Mouse (Mus musculus) neural tube, embryonic 13.5 days (tissue): ENCODE measurements around the gene Mest. TPM values are rescaled to one million over a fixed set of nuclear protein-coding genes. Genes with fewer than 3 reads are reported as not detected.

Source experiments
- ATAC-seq: fragments of 200-750 bp; cut with Nextera tagmentation; 2 replicates; pipeline ENCODE4 v1.8.0; 2017; ENCODE audit warnings: low read depth, mild to moderate bottlenecking, moderate TSS enrichment, moderate library complexity
- H3K27ac ChIP-seq: fragments of 300-500 bp; sonication (generic); replicated peaks from 2 replicates; pipeline ENCODE4 v1.5.1; 2015; ENCODE audit warnings: moderate library complexity, mild to moderate bottlenecking, inconsistent platforms
- H3K27me3 ChIP-seq: fragments of 300-500 bp; sonication (generic); 2 replicates; pipeline ENCODE4 v1.6.1; 2015; ENCODE audit warnings: mild to moderate bottlenecking, inconsistent platforms
- H3K36me3 ChIP-seq: fragments of 300-500 bp; sonication (generic); 2 replicates; pipeline ENCODE4 v1.6.1; 2015; ENCODE audit warnings: mild to moderate bottlenecking, inconsistent platforms
- H3K4me1 ChIP-seq: fragments of 300-500 bp; sonication (generic); replicated peaks from 2 replicates; pipeline ENCODE4 v1.6.1; 2015; ENCODE audit warnings: inconsistent platforms
- H3K4me2 ChIP-seq: fragments of 300-500 bp; sonication (generic); 2 replicates; pipeline ENCODE4 v1.6.1; 2015; ENCODE audit warnings: inconsistent platforms, mild to moderate bottlenecking, moderate library complexity
- H3K4me3 ChIP-seq: fragments of 300-500 bp; sonication (generic); 2 replicates; pipeline ENCODE4 v1.5.1; 2015; ENCODE audit warnings: mild to moderate bottlenecking, inconsistent platforms
- H3K9ac ChIP-seq: fragments of 300-500 bp; sonication (generic); 2 replicates; pipeline ENCODE4 v1.6.1; 2015; ENCODE audit warnings: moderate library complexity, mild to moderate bottlenecking, inconsistent platforms
- H3K9me3 ChIP-seq: fragments of 300-500 bp; sonication (generic); 2 replicates; pipeline ENCODE4 v1.6.1; 2016; ENCODE audit warnings: inconsistent platforms
- WGBS: fragments of 180-500 bp; shearing (Covaris S2); methylation state at CpG from one replicate; pipeline ENCODE4 v1.1.7; 2015; 5-methylcytosine and 5-hydroxymethylcytosine counted together
- polyA plus RNA-seq: library from polyadenylated mRNA; unstranded; fragments of >200 nt; fragmentation: Nextera tagmentation; extraction: Ambion mirVana; gene quantifications from 2 replicates; pipeline ENCODE4 v1.2.1, GENCODE M21; 2015

The Mest gene
- polyA plus RNA-seq, 1 experiment from 2014 or later = 431 TPM

DNA sequence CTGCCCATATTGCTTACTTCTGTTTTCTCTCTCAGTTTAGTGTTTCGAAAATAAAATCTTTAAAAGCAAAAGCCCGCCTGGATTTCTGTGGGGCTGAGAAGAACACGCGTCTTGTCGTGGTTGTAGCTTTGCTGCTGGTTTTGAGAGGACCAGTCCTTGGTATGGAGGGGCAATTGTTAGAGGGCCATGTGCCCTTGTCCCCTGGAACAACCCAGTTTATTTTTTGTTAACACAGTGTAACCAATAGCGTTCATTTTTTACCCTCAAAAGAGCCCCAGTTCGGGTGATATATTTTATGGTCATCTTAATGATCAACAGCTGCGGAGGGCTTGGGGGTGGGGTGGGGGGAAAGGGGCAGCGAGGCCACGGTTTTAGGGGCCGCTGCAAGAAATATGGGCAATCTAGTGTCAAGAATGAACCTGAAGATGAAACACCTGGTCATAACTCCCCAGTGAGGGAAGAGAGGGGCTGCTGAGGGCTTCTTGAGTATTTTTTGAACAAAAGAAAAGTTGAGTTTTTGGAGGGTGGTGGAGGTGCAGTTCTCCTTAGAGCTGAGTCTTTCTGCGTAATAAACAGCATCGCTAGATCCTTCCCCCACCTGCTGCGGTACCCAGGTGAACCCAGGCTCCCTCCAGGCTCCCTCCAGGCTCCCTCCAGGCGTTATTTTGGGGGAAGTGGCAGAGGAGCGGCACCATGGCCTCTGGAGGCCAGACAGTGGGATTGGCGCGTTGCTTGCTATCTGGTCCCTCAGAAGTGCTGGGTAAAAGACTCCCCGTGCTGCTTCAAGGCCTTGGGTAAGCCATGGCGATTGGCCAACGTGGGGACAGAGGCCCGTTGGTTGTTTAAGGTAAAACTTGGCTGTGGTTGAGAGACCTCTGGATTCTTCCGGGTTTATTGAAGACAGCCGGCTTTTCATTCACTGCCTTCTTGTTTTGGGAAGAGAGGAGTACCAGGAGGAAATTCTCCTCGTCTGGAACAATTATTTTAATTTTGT, 12.7 kb upstream of the Mest start:
- Histone ChIP-seq H3K4me2 (no peak overlapping the region), H3K27ac (no peak overlapping the region), H3K4me3 (no peak overlapping the region), H3K36me3 (no peaks in the 10 kb centered on the region), H3K27me3 (no peaks in the 10 kb centered on the region), H3K9ac (no peak overlapping the region), H3K4me1 (peaks cover 24% of the 10 kb centered on the region), H3K9me3 (no peaks in the 10 kb centered on the region)
- no peak for ATAC-seq
- 55% methylated on average over 25 of the region's 25 CpGs for WGBS

DNA sequence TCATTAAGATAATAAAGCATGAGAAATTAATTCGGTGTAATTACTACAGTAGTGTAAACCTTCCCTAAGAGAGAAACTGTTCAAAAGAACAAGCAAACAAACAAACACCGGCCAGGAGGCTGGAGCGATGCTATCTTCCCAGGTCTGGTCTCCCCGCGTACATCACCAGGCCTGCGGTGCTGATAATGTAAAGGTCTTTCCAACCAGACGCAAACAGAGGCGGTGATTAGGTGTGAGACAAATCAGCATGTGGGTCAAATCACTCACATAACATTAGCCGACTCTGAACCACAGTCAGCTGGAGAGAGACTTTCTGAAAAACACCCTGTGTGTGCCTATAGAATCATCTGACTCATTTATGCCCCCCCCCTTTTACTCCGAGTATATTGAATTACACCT, 12.0 kb upstream of the Mest start:
- H3K9ac ChIP-seq = no peak overlapping the region
- ATAC-seq = no peak
- no peaks in the 10 kb centered on the region for H3K9me3 ChIP-seq
- H3K4me1 ChIP-seq = peaks cover 24% of the 10 kb centered on the region
- no peak overlapping the region for H3K4me2 ChIP-seq
- WGBS = 68% methylated on average over 10 of the region's 10 CpGs
- H3K27me3 ChIP-seq = no peaks in the 10 kb centered on the region
- no peaks in the 10 kb centered on the region for H3K36me3 ChIP-seq
- no peak overlapping the region for H3K4me3 ChIP-seq
- no peak overlapping the region for H3K27ac ChIP-seq

DNA sequence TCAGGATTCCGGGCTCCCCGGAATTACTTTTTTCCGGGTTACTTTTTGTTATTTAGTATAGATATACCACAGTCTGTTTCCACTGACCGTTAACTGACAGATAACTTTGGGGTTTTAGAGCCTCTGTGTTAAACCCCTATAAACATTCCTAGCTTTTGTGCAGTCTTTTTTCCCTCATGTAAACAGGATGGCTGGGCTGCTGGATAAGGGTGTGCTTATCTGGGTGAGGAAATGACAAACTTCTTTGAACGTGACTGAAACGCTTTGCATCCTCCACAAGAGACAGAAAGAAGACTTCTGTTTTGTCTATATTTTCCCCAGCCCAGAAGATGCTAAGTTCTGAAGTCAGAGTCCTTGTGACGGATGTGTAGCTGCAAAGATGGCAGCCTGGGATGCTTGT, 10.9 kb upstream of the Mest start:
- 50% methylated on average over 7 of the region's 7 CpGs for WGBS
- no peak overlapping the region for H3K27ac ChIP-seq
- H3K4me2 ChIP-seq = no peak overlapping the region
- H3K9ac ChIP-seq = no peak overlapping the region
- H3K4me1 ChIP-seq = peaks cover 24% of the 10 kb centered on the region
- no peaks in the 10 kb centered on the region for H3K9me3 ChIP-seq
- H3K36me3 ChIP-seq = no peaks in the 10 kb centered on the region
- ATAC-seq = no peak
- H3K4me3 ChIP-seq = no peak overlapping the region
- H3K27me3 ChIP-seq = no peaks in the 10 kb centered on the region

DNA sequence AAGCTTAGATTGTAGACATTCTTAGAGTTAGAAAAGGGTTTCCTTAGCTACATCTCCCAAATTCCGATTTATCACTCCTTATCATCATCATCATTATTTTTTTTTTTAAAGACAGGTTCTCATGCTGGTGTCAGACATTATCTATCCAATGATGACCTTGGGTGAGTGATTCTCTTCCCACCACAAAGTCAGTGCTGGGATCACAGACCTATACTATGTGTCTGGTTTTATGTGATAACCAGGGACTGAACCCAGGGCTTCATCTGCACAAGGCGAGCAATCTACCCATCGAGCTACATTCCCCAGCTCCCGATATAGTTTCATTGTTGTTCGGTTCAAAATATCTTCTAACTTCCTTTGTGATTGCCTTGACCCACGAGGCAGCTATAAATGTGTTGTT, 9.9 kb upstream of the Mest start:
- H3K27ac ChIP-seq = no peak overlapping the region
- H3K4me1 ChIP-seq = peaks cover 24% of the 10 kb centered on the region
- H3K4me2 ChIP-seq = no peak overlapping the region
- ATAC-seq = no peak
- H3K4me3 ChIP-seq = no peak overlapping the region
- no peak overlapping the region for H3K9ac ChIP-seq
- 82% methylated on average over 6 of the region's 6 CpGs for WGBS
- H3K36me3 ChIP-seq = no peaks in the 10 kb centered on the region
- no peaks in the 10 kb centered on the region for H3K9me3 ChIP-seq
- no peaks in the 10 kb centered on the region for H3K27me3 ChIP-seq

DNA sequence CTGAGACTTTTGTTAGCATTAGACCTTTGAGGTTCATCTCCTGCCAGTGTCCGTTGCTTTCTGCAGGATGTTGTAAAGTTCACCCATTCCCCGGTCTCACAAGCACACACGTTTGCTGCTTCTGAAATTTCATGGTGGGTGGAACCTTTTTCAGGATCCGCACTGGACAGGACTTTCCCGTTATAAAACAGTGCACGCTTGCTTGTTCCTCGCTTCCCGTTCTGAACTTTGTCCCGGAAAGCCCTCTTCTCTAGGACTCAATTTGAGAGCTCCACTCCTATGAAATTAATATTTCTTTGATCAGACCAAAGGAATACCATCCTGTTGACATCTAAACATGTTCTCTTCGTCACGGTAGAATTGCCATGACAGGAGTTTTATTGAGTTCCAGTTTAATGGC, 9.5 kb upstream of the Mest start:
- Histone ChIP-seq H3K27me3 (no peaks in the 10 kb centered on the region), H3K9me3 (no peaks in the 10 kb centered on the region), H3K36me3 (no peaks in the 10 kb centered on the region), H3K4me1 (peaks cover 22% of the 10 kb centered on the region), H3K4me2 (no peak overlapping the region), H3K27ac (no peak overlapping the region), H3K4me3 (no peak overlapping the region), H3K9ac (no peak overlapping the region)
- no peak for ATAC-seq
- WGBS = 74% methylated on average over 11 of the region's 11 CpGs

DNA sequence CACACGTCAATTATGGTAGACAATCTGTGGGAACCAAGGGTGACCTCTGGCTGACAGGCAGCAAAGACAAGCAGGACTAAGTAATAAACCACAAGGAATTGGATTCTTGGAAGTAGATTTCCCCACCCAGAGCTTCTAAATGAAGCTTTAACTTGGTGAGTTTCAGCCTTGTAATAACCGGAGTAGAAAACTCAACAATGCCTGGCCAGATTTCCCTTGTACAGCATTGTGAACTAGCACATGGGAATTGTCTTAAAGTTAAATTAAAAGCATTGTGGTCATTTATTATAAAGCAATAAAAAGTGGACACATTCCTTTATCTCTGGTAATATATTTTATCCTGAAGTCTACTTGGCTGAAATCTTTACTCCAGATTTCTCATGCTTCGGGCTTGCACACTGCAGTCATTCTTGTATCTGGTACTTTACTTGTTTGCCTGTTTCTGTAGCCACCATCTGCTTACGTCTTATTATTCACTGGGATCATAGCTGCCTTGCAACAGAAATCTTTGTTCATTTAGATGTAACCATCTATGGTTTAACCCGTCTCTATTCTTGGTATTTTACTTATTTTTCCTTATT, 8.4 kb upstream of the Mest start:
- H3K4me3 ChIP-seq = no peak overlapping the region
- no peak overlapping the region for H3K9ac ChIP-seq
- no peak overlapping the region for H3K4me2 ChIP-seq

DNA sequence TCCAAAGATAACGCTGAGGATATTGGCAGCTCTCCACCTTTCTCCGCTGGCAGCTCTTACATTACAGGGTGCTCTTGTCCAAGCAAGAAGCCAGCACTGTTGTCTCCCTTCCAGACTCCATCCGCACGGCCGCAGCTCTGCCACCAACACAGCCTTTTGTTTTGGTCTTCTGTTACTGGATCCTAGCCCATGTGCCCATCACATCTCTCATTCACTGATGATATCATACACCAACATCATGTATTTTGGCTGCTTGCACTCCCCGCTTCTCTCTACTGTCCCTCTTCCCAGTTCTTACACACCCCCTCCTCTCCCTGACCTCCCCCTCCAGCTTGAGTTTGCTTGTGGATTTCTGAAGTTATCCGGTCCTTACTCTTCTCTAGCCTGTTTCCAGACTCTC, 6.6 kb upstream of the Mest start:
- Histone ChIP-seq H3K4me2 (no peak overlapping the region), H3K36me3 (no peaks in the 10 kb centered on the region)
- WGBS = 86% methylated on average over 7 of the region's 7 CpGs

More for the DNA sequence above, 8.4 kb upstream of the Mest start:
- peaks cover 14% of the 10 kb centered on the region for H3K4me1 ChIP-seq
- no peak for ATAC-seq
- H3K27me3 ChIP-seq = no peaks in the 10 kb centered on the region
- 50% methylated on average over 5 of the region's 5 CpGs for WGBS
- no peaks in the 10 kb centered on the region for H3K9me3 ChIP-seq
- no peaks in the 10 kb centered on the region for H3K36me3 ChIP-seq
- H3K27ac ChIP-seq = no peak overlapping the region

DNA sequence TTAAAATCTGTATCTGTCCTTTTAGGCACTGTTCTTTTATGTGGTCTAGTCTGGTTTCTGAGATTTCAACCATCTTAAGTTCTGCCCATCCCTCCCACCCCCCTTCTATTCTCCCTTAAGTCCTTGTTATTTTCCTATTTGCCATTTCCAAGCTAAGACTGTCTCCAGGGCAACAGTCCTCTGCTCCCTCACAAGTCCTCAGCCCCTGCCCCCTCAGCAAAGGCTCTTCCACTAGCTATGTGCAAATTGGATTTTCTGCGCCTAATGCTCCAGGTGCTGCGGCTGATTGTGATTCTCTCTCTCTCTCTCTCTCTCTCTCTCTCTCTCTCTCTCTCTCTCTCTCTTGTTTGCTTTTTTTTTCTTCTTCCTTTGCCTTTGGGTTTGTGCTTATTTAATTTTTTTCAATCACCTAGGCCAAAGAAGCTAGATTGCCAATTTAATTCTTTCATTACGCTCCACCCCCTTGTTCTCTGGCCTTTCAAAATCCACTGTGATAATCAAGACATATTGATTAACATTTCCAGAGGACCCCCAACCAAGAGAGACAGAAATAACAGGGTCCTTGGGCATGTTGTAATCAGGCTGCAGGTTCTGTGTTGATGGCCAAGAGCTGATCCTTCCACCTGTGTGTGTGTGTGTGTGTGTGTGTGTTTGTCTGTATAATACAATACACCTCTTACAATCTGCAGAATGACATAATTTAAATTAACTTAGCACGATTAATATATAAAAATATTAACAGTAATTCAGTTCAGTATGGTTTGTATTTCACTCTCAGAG, 772 bp upstream of the Mest start:
- 69% methylated on average over 4 of the region's 4 CpGs for WGBS
- no peak overlapping the region for H3K9ac ChIP-seq
- no peaks in the 10 kb centered on the region for H3K36me3 ChIP-seq
- no peak overlapping the region for H3K4me3 ChIP-seq
- ATAC-seq = peak; percentile 56; the same call in 1 of the 2 replicates
- peak overlapping the region; percentile 54 for H3K27ac ChIP-seq
- no peak overlapping the region for H3K4me2 ChIP-seq
- H3K27me3 ChIP-seq = no peaks in the 10 kb centered on the region
- peaks cover 16% of the 10 kb centered on the region for H3K4me1 ChIP-seq
- no peaks in the 10 kb centered on the region for H3K9me3 ChIP-seq

More for the DNA sequence above, 6.6 kb upstream of the Mest start:
- H3K27ac ChIP-seq = no peak overlapping the region
- H3K27me3 ChIP-seq = no peaks in the 10 kb centered on the region
- peaks cover 7% of the 10 kb centered on the region for H3K4me1 ChIP-seq
- no peak overlapping the region for H3K4me3 ChIP-seq
- no peaks in the 10 kb centered on the region for H3K9me3 ChIP-seq
- no peak for ATAC-seq
- no peak overlapping the region for H3K9ac ChIP-seq

DNA sequence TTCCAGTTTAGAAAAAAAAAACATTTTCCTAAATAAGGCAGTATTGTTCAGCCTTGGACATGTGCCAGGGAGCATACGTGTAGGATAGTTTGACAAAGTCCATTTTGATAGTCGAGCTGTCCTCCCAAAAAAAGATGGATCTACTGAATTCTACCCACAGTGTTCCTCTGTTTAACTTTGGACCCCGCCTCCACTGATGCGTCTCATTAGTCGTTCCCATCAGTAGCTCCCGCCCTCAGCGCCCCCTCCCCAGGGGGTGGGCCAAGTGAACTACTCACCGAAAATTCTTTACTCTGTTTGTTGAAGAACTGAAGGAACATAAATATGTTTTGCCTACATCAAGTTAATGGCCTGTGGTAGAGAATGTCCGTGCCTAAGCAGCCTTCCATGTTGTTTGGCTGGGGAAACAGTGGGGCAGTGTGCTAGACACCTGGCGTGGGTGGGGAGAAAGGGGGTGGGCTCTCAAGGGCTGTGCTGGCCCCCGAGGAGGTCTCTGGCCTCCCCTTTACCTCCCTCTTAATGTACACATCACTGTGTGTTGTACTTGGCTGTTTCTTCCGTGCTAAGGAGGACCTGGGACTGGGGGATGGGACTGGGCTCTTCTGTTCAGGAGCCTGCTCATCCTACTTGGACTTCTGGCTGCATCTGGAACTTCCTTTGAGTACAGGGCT, 7.1 kb downstream of the Mest start:
- H3K9ac ChIP-seq = no peak overlapping the region
- H3K27ac ChIP-seq = no peak overlapping the region
- no peaks in the 10 kb centered on the region for H3K36me3 ChIP-seq
- no peak overlapping the region for H3K4me3 ChIP-seq
- no peak overlapping the region for H3K4me2 ChIP-seq
- peak; percentile 24; the same call in 1 of the 2 replicates for ATAC-seq
- peaks cover 36% of the 10 kb centered on the region for H3K4me1 ChIP-seq
- H3K9me3 ChIP-seq = no peaks in the 10 kb centered on the region
- no peaks in the 10 kb centered on the region for H3K27me3 ChIP-seq
- 47% methylated on average over 12 of the region's 12 CpGs for WGBS

DNA sequence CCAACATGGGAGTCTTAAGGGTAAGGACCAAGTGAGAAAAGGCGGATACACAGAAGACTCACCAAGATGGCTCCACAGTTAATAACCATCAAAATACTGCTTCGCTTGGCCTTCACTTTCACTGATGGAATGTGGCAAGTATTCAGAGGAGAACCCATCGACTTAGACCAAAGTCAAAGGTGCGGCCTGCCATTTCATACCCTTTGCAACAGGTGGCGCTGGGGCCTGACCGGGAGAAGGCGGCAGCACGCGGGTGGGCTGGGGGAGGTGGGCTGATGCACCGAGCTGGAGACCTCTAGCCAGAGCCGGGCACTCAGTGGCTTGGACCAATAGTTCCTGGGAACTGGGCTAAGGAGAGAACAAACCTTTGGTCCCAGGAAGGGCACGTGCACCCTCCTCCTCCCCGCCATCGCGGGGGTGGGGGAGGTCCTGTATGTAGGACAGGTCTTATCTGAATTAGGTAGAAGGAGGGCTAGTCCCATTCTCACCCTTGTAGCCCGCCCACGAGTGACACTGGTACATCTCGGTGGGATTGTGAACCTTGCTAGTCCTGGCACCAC, 9.3 kb downstream of the Mest start:
- Histone ChIP-seq H3K27ac (no peak overlapping the region; the same call in 1 of the 2 replicates), H3K4me1 (peaks cover 39% of the 10 kb centered on the region), H3K27me3 (no peaks in the 10 kb centered on the region), H3K9ac (no peak overlapping the region), H3K4me2 (no peak overlapping the region), H3K4me3 (no peak overlapping the region), H3K9me3 (peaks cover 18% of the 10 kb centered on the region), H3K36me3 (no peaks in the 10 kb centered on the region)
- ATAC-seq = no peak
- WGBS = 51% methylated on average over 18 of the region's 18 CpGs

DNA sequence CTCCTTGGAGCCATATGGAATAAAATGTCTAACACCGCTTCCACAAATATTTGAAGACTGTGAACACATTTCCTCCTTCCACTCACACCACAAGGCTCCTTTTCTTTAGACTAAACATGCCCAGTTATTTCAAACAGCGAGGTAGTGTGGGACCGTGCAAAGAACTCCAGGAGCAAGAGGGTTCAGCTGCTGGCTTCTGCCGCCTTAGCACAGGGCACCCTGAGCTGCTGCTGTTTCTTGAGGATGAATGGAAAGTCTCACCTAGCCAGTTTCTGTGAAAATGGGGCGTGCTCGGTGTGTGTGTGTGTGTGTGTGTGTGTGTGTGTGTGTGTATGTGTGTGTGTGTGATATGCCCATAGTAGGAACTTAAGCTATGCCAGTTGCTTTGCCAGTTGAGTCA, 11.1 kb downstream of the Mest start:
- H3K4me1 ChIP-seq = peaks cover 37% of the 10 kb centered on the region
- H3K9ac ChIP-seq = no peak overlapping the region
- peaks cover 34% of the 10 kb centered on the region for H3K9me3 ChIP-seq
- H3K4me3 ChIP-seq = no peak overlapping the region
- H3K36me3 ChIP-seq = no peaks in the 10 kb centered on the region
- WGBS = 64% methylated on average over 6 of the region's 6 CpGs
- peak overlapping the region; percentile 89; the same call in 1 of the 2 replicates for H3K27ac ChIP-seq
- peak overlapping the region; percentile 62; the same call in 1 of the 2 replicates for H3K4me2 ChIP-seq
- H3K27me3 ChIP-seq = no peaks in the 10 kb centered on the region
- ATAC-seq = no peak
